Mouse (Mus musculus) activated CD4-positive, CD25-positive, alpha-beta regulatory T cell, adult 9 weeks (primary cell): ENCODE measurements around the gene Slc9b1. TPM values are rescaled to one million over a fixed set of nuclear protein-coding genes. Genes with fewer than 3 reads are reported as not detected.

Experiments used
- polyA plus RNA-seq: library from polyadenylated mRNA; unstranded; fragments of 100-300 nt; shearing (Covaris generic); gene quantifications from one replicate; pipeline ENCODE4 v1.2.1, GENCODE M21; 2017

Slc9b1 gene
- polyA plus RNA-seq: 0.20 TPM

DNA sequence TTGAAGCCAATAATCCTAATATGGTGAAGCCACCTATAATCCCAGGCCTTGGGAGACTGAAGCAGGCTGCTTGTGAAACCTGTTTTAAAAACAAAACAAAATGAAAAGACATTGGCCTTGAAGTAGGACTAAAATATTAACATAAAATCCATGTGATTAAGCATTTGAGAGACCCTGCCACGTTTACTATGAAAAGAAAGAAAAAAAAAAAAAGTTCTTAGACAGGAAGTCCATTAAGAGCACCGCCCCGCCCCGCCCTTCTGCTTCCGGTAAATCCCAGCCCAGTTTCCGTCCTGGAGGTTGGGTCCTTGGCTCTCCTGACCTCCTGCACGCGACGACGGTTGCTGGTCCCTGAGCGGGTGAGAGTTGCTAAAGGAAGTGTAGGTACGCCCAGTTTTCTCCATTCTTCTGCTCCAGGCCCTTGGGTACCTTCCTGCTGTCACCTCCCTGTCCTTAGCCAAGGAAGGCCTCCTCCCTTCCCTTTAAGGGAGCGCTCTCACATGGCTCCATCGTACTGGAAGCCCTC is at the start of gene Slc9b1:
TSS of gene Slc9b1 (plus strand) at position 291 of the 526 bp plus-strand sequence.

DNA sequence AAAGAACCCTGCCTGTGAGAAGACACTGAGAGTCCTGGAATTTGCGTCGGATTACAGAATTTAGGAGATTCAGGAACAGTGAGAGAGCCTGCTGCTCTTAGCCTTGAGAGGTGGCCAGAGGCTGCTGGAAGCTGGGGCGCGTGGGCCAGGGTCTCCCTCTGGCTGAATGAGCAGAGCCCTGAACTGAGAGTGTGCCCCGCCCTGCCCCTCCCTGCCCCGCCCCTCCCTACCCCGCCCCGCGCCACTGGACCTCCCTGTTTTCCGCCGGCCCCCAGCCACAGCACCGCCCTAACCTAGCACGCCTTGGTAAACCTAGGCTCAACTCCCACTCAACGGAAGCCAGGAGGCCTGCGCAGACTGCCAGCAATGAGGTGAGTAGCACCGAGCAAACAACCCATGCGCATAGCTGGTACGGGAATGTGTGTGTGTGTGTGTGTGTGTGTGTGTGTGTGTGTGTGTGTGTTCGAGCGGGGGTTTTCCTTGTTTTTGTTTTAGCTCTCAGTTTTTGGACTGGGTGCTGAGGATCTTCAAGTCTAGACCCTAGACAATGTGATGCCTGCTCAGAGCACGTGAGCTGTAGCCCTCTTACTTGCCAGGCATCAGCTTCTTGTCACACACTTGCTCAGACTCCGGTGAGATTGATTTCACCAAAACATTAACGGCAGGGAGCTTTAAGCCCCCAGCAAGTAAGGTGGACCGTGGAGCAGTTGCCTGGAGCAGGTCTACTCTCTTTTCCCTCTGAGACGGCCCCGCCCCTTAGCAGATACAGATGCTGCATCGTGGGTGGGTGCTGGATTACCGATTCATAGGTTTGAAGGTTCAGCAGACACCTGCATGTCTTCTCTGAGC is 40.2 kb upstream of the Slc9b1 start, which contains the start of gene Slc9b2:
TSS of gene Slc9b2 (plus strand) at position 290 of the 849 bp plus-strand sequence.

DNA sequence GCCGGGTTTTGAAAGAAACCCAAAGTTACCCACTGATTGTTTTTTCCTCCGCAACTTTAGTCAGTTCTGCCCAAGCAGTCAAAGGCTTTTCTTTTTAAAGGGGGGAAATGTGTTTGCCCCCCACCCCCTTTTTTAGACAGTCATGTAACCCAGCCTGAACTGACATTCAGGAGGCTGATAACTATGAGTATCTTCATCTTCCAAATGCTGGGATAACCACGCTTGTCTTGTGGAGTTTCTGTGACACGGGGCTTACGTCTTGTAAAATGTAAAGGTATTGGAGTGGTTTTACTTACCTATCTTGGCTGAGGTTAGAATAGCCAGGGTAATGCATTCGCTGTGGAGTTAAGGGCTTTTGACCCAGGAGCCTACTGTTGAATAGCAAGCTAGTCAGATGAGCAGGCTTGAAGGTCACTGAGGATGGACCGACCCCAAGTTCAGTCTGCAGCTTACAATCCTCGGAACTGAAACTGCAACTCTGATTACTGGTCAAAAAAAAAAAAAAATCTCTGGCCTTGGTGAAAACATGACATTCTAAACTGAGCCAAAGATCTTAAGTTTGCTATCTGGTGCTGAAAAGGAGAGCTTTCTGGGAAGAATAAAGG is 75.9 kb downstream of the Slc9b1 start, which contains the start of gene Cisd2:
TSS of gene Cisd2 (minus strand) at position 318 of the 605 bp plus-strand sequence.

DNA sequence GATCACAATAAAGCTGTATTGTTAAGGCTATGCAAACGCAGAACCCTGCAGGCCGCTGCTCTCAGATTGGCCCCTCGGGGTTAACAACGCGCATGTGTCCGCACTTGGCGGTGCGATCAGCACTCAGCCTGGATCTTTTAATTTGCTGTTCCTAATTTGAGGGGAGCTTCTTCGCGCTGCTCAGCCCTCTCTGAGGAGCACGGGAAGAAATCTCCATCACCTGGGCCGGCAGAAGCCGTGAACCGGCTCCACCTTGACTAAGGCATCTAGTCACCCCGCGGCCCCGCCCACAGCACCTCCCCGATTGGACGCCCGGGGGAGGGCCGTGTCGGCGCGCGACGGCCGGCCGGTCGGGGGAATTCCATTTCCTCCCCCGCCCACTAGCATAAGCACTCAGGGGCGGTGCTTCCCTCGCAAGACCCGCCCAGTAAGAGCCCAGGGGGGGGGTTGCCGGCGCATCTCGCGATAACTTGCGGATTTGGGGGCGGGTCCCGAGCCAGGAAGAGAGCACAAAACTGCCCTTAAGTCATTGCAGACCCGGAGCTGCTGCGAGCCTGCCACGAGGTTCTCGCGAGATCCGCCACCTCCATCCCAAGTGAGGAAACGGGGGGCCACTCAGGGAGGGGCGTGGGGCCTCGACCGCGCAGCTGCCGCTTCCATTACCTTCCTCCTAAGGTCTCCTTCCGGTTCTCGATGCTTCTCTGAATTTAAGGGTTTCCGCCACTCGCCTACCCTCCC is 90.1 kb downstream of the Slc9b1 start, which contains the start of gene Ube2d3:
TSS of gene Ube2d3 (plus strand) at position 392 of the 738 bp plus-strand sequence.

Other genes with a start within 250 kb of the Slc9b1 start
- 3.0 TPM for gene Cenpe, start 135.5 kb upstream of the Slc9b1 start, polyA plus RNA-seq
- not detected for gene Bdh2, start 66.8 kb upstream of the Slc9b1 start, polyA plus RNA-seq
- gene Slc9b2, start 40.3 kb upstream of the Slc9b1 start, polyA plus RNA-seq: 12.6 TPM
- 63.6 TPM for gene Cisd2, start 75.9 kb downstream of the Slc9b1 start, polyA plus RNA-seq
- gene Ube2d3, start 90.1 kb downstream of the Slc9b1 start, polyA plus RNA-seq: 629 TPM
- gene Manba, start 137.6 kb downstream of the Slc9b1 start, polyA plus RNA-seq: 37.1 TPM